Mouse (Mus musculus) ES-Bruce4 (cell line): ENCODE data around the gene H2-DMa.

Experiments
- CTCF ChIP-seq: IDR thresholded peaks from one replicate; pipeline ENCODE4 v1.8.1; 2011; ENCODE audit warnings: low read depth, low read length
- EP300 ChIP-seq: IDR thresholded peaks from 2 replicates; pipeline ENCODE4 v1.6.1; 2011; ENCODE audit warnings: low read depth, low read length; ENCODE audit not compliant: insufficient read depth
- POLR2A ChIP-seq: IDR thresholded peaks from one replicate; pipeline ENCODE4 v1.8.1; 2011; ENCODE audit warnings: low read length; ENCODE audit not compliant: insufficient read depth

GRCm38 (mm10) chr17:34165033-34165730 lies 45.8 kb downstream of the H2-DMa start:
- peak; percentile 61 for TF ChIP-seq CTCF
- no peak for TF ChIP-seq EP300
- no peak for TF ChIP-seq POLR2A
